Mouse (Mus musculus): ENCODE measurements around the gene Cypt1. TPM values are rescaled to one million over a fixed set of nuclear protein-coding genes. Genes with fewer than 3 reads are reported as not detected.

Cypt1 gene
- not detected for polyA plus RNA-seq (2017; shearing (Covaris generic))

DNA sequence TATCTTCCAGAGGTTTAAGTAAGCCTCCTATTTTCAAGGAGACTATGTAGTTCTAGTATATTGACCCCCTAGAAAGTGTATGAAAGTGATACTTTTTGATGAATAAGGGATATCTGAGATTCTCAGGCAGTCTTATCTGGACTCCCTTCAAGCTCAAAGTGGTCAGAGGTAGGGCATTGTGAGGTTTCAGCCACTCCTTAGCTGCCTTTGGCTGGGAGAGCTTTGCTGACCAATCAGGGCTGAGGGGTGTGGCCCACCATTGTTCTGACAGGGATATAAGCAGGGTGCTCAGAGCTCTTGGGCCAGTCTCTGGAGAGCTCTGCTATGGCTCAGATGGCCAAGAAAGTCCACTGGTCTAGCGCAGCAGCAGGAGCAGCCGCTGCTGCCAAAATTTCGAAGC is at the start of gene Cypt1:
Cypt1 (plus strand) TSS at position 301 of the 400 bp plus-strand sequence.

Other genes with a start within 250 kb of the Cypt1 start
- gene Maoa, start 96.8 kb downstream of the Cypt1 start, polyA plus RNA-seq (2017; shearing (Covaris generic)), result 0.32 TPM

Measured in effector memory CD4-positive, alpha-beta T cell, adult 5 months (primary cell).